Mouse (Mus musculus): Measurements from ENCODE around the gene Chn2. TPM values are rescaled to one million over a fixed set of nuclear protein-coding genes. Genes with fewer than 3 reads are reported as not detected.

Gene Chn2
- total RNA-seq, 2 experiments from 2014 or later: 1.9 to 4.5 TPM

Other genes starting within 250 kb of the Chn2 start
- gene Tril, start 218.7 kb upstream of the Chn2 start, total RNA-seq (2014; fragmentation: Nextera tagmentation): not detected in 2 replicates
- gene Tril, start 218.7 kb upstream of the Chn2 start, total RNA-seq (2017): not detected in 2 replicates
- not detected in 2 replicates for gene Cpvl, start 60.9 kb upstream of the Chn2 start, total RNA-seq (2014; fragmentation: Nextera tagmentation)
- gene Cpvl, start 60.9 kb upstream of the Chn2 start, total RNA-seq (2017): 0.30 TPM in 1 of 2 replicates, not detected in the other